Mouse (Mus musculus) forelimb bud, embryonic 11.5 days (tissue): ENCODE data around the gene Ankmy1.
A peak's percentile ranks its signal among the peaks of the same experiment; 100 is the strongest.

Source experiments
- DNase-seq: peaks from one replicate; pipeline ENCODE4 v3.0.0-alpha.2; 2012; ENCODE audit warnings: low read depth, low spot score

Ankmy1 gene

DNA sequence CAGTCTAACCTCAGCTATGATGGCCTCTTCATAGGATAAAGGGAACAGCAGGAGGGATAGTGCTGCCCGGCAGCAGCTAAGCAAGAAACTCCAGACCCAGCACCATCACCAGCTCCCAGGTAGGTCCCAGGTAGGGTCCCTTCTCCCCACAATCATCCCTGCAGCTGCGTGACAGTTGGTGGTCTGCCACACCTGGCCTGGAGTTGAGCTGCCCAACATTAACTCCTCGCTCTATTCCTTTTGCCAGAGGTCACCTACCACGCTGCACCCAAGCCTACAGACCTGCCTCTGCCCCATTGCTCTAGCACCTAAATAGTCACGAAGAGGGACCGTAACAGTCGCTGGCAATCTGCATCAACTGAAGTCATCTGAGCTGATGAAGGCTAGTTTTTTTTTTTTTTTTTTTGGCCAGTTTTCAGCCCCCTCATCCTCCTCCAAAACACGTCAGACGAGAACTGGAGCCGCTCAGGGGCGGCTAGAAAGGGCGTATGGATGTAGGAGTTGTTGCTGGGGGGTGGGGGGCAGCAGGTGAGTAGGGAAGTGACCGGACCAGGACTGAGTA lies 72.0 kb downstream of the Ankmy1 start:
- no peak for DNase-seq

DNA sequence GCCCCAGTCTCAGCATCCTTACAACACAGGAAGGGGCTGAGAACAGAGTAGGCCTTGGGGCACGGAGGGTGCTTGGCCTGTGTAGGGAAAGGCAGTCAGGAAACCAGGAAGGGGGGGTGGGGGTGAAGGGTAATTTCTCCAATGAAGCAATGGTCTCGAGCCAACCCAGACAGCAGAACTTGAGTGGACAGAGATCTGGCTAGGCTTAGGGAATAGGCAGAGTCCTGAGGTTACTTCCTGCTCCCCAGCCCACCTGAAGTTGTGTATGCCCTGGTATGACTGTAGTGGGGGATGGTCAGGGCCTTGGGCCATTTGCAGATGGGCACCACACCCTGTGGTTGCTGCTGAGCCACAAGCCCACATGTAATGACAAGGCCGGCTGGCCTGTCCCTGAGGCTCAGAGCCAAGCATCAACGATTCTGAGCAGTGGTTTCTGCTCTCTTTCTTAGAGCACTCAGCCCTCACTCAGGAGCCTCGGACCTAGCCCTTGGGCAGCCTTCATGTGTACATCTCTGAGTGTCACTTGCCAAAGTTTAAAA lies 86.9 kb downstream of the Ankmy1 start:
- DNase-seq: no peak

DNA sequence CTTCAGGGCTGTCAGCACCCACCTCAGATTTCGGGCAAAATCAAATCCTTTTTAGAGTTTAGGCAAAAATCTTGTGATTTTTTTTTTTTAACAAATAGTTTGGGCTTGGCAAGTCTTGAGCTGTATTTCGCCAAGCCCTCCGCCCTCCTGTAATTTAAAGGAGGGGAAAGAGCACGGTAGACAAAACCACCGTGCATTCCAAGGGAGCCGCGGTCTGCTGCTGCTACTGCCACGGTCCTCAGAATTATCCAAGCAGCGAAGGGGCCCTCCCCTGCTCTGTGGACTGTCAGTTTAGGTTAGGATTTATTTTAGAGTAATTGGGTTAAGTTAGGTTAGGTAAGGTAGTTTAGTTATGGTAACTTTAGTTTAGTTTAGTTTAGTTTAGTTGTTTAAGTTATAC lies 87.6 kb downstream of the Ankmy1 start:
- DNase-seq: no peak

DNA sequence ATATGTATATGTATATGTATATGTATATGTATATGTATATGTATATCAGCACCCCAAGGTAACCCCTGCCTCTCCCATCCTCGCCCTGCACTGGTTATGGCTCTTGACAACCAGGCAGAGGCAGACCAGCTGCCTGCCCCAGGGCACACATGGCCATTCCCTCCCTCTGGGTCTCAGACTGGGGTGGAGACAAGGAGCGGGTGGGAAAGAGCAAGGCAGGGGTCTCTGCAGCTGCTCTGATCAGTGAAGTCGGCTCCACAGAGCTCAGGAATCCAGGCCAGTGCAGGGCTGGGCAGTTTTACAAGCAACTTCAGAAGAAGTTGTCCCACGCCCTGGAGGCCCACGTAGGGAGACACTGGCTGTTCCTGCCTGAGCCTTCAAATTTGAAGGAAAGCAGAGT lies 88.4 kb downstream of the Ankmy1 start:
- peak; percentile 26 for DNase-seq
